Mouse (Mus musculus) ES-E14 (cell line): Measurements from ENCODE around the gene Xrcc5. TPM values are rescaled to one million over a fixed set of nuclear protein-coding genes. Genes with fewer than 3 reads are reported as not detected.

Source experiments
- DNase-seq: peaks from one replicate; pipeline ENCODE4 v3.0.0-alpha.2; 2013; ENCODE audit warnings: low read depth, low spot score
- H3K27ac ChIP-seq: 2 replicates; pipeline ENCODE4 v1.5.1; 2012; ENCODE audit warnings: low read depth, mild to moderate bottlenecking, low read length, moderate library complexity, mixed read lengths; ENCODE audit not compliant: poor library complexity, insufficient read depth, severe bottlenecking
- H3K36me3 ChIP-seq: 2 replicates; pipeline ENCODE4 v1.6.1; 2012; ENCODE audit warnings: mild to moderate bottlenecking, low read length, moderate library complexity, mixed read lengths; ENCODE audit not compliant: control insufficient read depth, poor library complexity, insufficient read depth, severe bottlenecking
- H3K4me1 ChIP-seq, 2 experiments: fragments of 150-350 bp in 1 of 2; sonication (generic) in 1 of 2; 2 replicates each; pipeline ENCODE4 v1.6.1; 2012; ENCODE audit warnings: low read length in 2 of 2, mild to moderate bottlenecking in 1 of 2, mixed read lengths in 1 of 2; ENCODE audit not compliant: control insufficient read depth in 2 of 2, insufficient read depth in 2 of 2, poor library complexity in 1 of 2
- H3K4me3 ChIP-seq, 2 experiments: fragments of 150-350 bp in 1 of 2; sonication (generic) in 1 of 2; 2 replicates each; pipeline ENCODE4 v1.5.1; 2012; ENCODE audit warnings: low read length in 2 of 2, low read depth in 1 of 2, mild to moderate bottlenecking in 1 of 2, mixed read lengths in 1 of 2; ENCODE audit not compliant: insufficient read depth in 1 of 2, poor library complexity in 1 of 2, severe bottlenecking in 1 of 2
- H3K9ac ChIP-seq: 2 replicates; pipeline ENCODE4 v1.6.1; 2012; ENCODE audit warnings: low read depth, mild to moderate bottlenecking, low read length, mixed read lengths; ENCODE audit not compliant: poor library complexity, insufficient read depth, severe bottlenecking
- H3K9me3 ChIP-seq: fragments of 150-350 bp; sonication (generic); 2 replicates; pipeline ENCODE4 v1.6.1; 2012; ENCODE audit warnings: low read depth, mild to moderate bottlenecking, low read length; ENCODE audit not compliant: control insufficient read depth, insufficient read depth
- CHD2 ChIP-seq: IDR thresholded peaks from 2 replicates; pipeline ENCODE4 v1.6.1; 2014; ENCODE audit warnings: mild to moderate bottlenecking, low read depth, low read length, inconsistent platforms
- HCFC1 ChIP-seq: IDR thresholded peaks from 2 replicates; pipeline ENCODE4 v1.6.1; 2012; ENCODE audit warnings: low read length, inconsistent platforms, borderline replicate concordance; ENCODE audit not compliant: insufficient read depth
- MAFK ChIP-seq: IDR thresholded peaks from 2 replicates; pipeline ENCODE4 v1.6.1; 2014; ENCODE audit warnings: mild to moderate bottlenecking, low read depth, low read length, inconsistent platforms; ENCODE audit not compliant: insufficient read depth
- ZC3H11A ChIP-seq: IDR thresholded peaks from 2 replicates; pipeline ENCODE4 v1.6.1; 2012; ENCODE audit warnings: low read depth, mild to moderate bottlenecking, inconsistent platforms, low read length, borderline replicate concordance
- ZNF384 ChIP-seq: IDR thresholded peaks from 2 replicates; pipeline ENCODE4 v1.6.1; 2012; ENCODE audit warnings: low read depth, low read length, inconsistent platforms
- in situ Hi-C, 2 experiments: fragments of 600-800 bp; cut with MboI; formaldehyde crosslinking; loops; one replicate each; pipeline ENCODE4 v1.15.1; 2025; ENCODE audit warnings: low sequenced_read_pairs in 2 of 2, inconsistent platforms in 1 of 2; ENCODE audit not compliant: unreplicated experiment in 2 of 2
- total RNA-seq: library from RNA; depleted of rRNA; stranded (reverse); fragments of 300-350 nt; gene quantifications from 2 replicates; pipeline ENCODE4 v1.2.3, GENCODE M21; 2012; rRNA removed

Gene Xrcc5
- total RNA-seq: 69.0 and 72.0 TPM in 2 replicates

GRCm38 (mm10) chr1:72307317-72307798 lies at the start of gene Xrcc5:
Gene Xrcc5 (plus strand): TSS chr1:72307421.
- Histone ChIP-seq H3K36me3 (peaks cover 3% of the 10 kb centered on the region; the same call in 1 of the 2 replicates), H3K9ac (peak within 1 kb of the TSS; percentile 88), H3K4me3 (peak within 1 kb of the TSS; percentile 81 to 89), H3K27ac (peak within 1 kb of the TSS; percentile 78), H3K9me3 (no peaks in the 10 kb centered on the region), H3K4me1 (peaks cover 2 to 8% of the 10 kb centered on the region in 2 experiments; a peak in 2 of 4 replicates)
- TF ChIP-seq ZNF384 (no peak), MAFK (peak; percentile 84), CHD2 (no peak), HCFC1 (peak; percentile 79)
- DNase-seq: peak; percentile 99
- in situ Hi-C loops: no loop called here

GRCm38 (mm10) chr1:72263099-72263498 lies 44.1 kb upstream of the Xrcc5 start:
- H3K4me3 ChIP-seq: no peak overlapping the region
- DNase-seq: no peak
- no peaks in the 10 kb centered on the region for H3K9me3 ChIP-seq
- in situ Hi-C loops: no loop called here
- no peak overlapping the region for H3K9ac ChIP-seq
- TF ChIP-seq ZNF384: no peak
- no peak for TF ChIP-seq CHD2
- no peak for TF ChIP-seq MAFK
- peaks cover 6% of the 10 kb centered on the region; the same call in 1 of the 2 replicates for H3K36me3 ChIP-seq
- H3K4me1 ChIP-seq: peaks cover 2 to 9% of the 10 kb centered on the region in 2 experiments; a peak in 3 of 4 replicates
- no peak overlapping the region for H3K27ac ChIP-seq

- no peaks in the 10 kb centered on the region for H3K9me3 ChIP-seq
- TF ChIP-seq CHD2 (no peak), HCFC1 (no peak), MAFK (no peak), ZC3H11A (no peak), ZNF384 (no peak)
- no peak overlapping the region for H3K27ac ChIP-seq
- H3K4me1 ChIP-seq: no peaks in the 10 kb centered on the region
- no peak overlapping the region for H3K9ac ChIP-seq
- H3K36me3 ChIP-seq: peaks cover 8% of the 10 kb centered on the region; the same call in 1 of the 2 replicates
- no peak overlapping the region for H3K4me3 ChIP-seq
- in situ Hi-C loops: no loop called here
- DNase-seq: no peak
These were observed 29.1 kb upstream of the Xrcc5 start for GRCm38 (mm10) chr1:72278085-72278484.

- Histone ChIP-seq H3K27ac (no peak overlapping the region), H3K9me3 (no peaks in the 10 kb centered on the region), H3K36me3 (no peaks in the 10 kb centered on the region), H3K4me3 (no peak overlapping the region), H3K9ac (no peak overlapping the region), H3K4me1 (no peaks in the 10 kb centered on the region)
- DNase-seq: no peak
- in situ Hi-C loops: no loop called here
- TF ChIP-seq ZC3H11A (no peak), CHD2 (no peak), MAFK (no peak), ZNF384 (no peak), HCFC1 (no peak)
These were observed 24.6 kb upstream of the Xrcc5 start for GRCm38 (mm10) chr1:72282604-72283003.
